Mouse (Mus musculus) forebrain, embryonic 16.5 days (tissue): ENCODE results near the gene Pip5k1a. TPM values are rescaled to one million over a fixed set of nuclear protein-coding genes. Genes with fewer than 3 reads are reported as not detected.

Experiments used
- ATAC-seq: fragments of 200-750 bp; cut with Nextera tagmentation; 2 replicates; pipeline ENCODE4 v1.8.0; 2017; ENCODE audit warnings: mild to moderate bottlenecking, moderate library complexity
- H3K27ac ChIP-seq: fragments of 300-500 bp; sonication (generic); 2 replicates; pipeline ENCODE4 v1.5.1; 2014; ENCODE audit warnings: low read length, control low read depth
- H3K27me3 ChIP-seq: fragments of 300-500 bp; sonication (generic); replicated peaks from 2 replicates; pipeline ENCODE4 v1.6.1; 2014; ENCODE audit warnings: low read length; ENCODE audit not compliant: control insufficient read depth, insufficient read depth
- H3K36me3 ChIP-seq: fragments of 300-500 bp; sonication (generic); 2 replicates; pipeline ENCODE4 v1.6.1; 2014; ENCODE audit not compliant: control insufficient read depth, insufficient read depth
- H3K4me1 ChIP-seq: fragments of 300-500 bp; sonication (generic); replicated peaks from 2 replicates; pipeline ENCODE4 v1.6.1; 2014; ENCODE audit warnings: low read length; ENCODE audit not compliant: control insufficient read depth, insufficient read depth
- H3K4me2 ChIP-seq: fragments of 300-500 bp; sonication (generic); 2 replicates; pipeline ENCODE4 v1.6.1; 2014; ENCODE audit warnings: mild to moderate bottlenecking, low read length, control low read depth
- H3K4me3 ChIP-seq: fragments of 300-500 bp; sonication (generic); replicated peaks from 2 replicates; pipeline ENCODE4 v1.5.1; 2014; ENCODE audit warnings: mild to moderate bottlenecking, low read length, control low read depth
- H3K9ac ChIP-seq: fragments of 300-500 bp; sonication (generic); replicated peaks from 2 replicates; pipeline ENCODE4 v1.6.1; 2014; ENCODE audit warnings: low read depth, low read length, control low read depth
- H3K9me3 ChIP-seq: fragments of 300-500 bp; sonication (generic); 2 replicates; pipeline ENCODE4 v1.6.1; 2016; ENCODE audit warnings: low read length; ENCODE audit not compliant: control insufficient read depth
- WGBS: fragments of 180-500 bp; shearing (Covaris S2); extraction: QIAGEN DNeasy Blood & Tissue Kit; methylation state at CpG from one replicate; pipeline ENCODE4 v1.1.7; 2014; 5-methylcytosine and 5-hydroxymethylcytosine counted together
- polyA plus RNA-seq: library from polyadenylated mRNA; unstranded; fragments of >200 nt; fragmentation: Nextera tagmentation; extraction: Ambion mirVana; gene quantifications from 2 replicates; pipeline ENCODE4 v1.2.1, GENCODE M21; 2015

The Pip5k1a gene
- polyA plus RNA-seq, 1 experiment from 2014 or later: 21.7 TPM

GRCm38 (mm10) chr3:95054481-95055260, 52.1 kb downstream of the Pip5k1a start:
- Histone ChIP-seq H3K4me1 (no peaks in the 10 kb centered on the region), H3K9ac (no peak overlapping the region), H3K27me3 (no peaks in the 10 kb centered on the region), H3K4me2 (no peak overlapping the region), H3K36me3 (peaks cover 3% of the 10 kb centered on the region; the same call in 1 of the 2 replicates), H3K27ac (no peak overlapping the region), H3K4me3 (no peak overlapping the region), H3K9me3 (no peaks in the 10 kb centered on the region)
- 51% methylated on average over 10 of the region's 10 CpGs for WGBS
- no peak for ATAC-seq

DNA sequence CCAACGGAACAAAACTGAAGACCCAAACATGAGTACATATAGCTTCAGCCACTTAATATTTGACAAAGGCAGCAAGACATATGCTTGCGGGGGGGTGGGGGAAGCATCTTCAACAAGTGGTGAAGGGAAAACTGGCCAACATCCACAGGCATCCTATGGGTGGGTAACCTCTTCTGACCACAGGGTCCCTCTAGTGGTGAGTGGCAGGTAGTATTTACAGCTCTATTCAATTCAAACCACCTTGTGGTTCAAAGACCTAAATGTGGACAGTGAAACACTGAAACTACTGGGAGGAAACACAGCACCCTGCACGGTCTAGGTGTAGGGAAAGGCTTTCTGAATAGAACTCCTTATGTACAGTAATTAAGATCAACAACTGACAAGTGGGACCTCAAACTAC, 53.0 kb downstream of the Pip5k1a start:
- H3K9ac ChIP-seq: no peak overlapping the region
- H3K9me3 ChIP-seq: no peaks in the 10 kb centered on the region
- no peak for ATAC-seq
- H3K4me1 ChIP-seq: no peaks in the 10 kb centered on the region
- no peak overlapping the region for H3K4me2 ChIP-seq
- H3K27me3 ChIP-seq: no peaks in the 10 kb centered on the region
- WGBS: 50% methylated on average over 3 of the region's 3 CpGs
- H3K4me3 ChIP-seq: no peak overlapping the region
- peaks cover 3% of the 10 kb centered on the region; the same call in 1 of the 2 replicates for H3K36me3 ChIP-seq
- no peak overlapping the region for H3K27ac ChIP-seq

DNA sequence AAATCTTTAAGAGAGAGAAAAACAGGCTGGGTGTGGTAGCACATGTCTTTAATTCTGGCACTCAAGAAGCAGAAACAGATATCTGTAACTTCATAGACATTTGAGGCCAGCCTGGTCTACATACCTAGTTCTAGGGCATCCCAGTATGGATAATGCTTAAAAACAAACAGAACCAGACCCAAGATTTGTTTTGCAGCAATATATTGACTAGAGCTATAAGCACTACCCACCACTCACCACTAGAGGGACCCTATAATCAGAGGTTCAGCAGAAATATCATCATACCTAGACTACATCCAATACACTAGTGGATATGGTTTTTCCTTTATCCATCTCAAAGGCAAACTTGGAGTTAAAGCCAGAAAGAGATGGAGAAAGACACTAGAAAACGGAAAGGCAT, 53.8 kb downstream of the Pip5k1a start:
- H3K4me1 ChIP-seq: no peaks in the 10 kb centered on the region
- no peaks in the 10 kb centered on the region for H3K27me3 ChIP-seq
- H3K9me3 ChIP-seq: no peaks in the 10 kb centered on the region
- no peak overlapping the region for H3K4me2 ChIP-seq
- 0 out of 2 replicates have a peak, but pooled peaks have one; percentile 64 for ATAC-seq
- peaks cover under 1% of the 10 kb centered on the region; the same call in 1 of the 2 replicates for H3K36me3 ChIP-seq
- no peak overlapping the region for H3K4me3 ChIP-seq
- no peak overlapping the region for H3K9ac ChIP-seq
- no peak overlapping the region for H3K27ac ChIP-seq
- WGBS: 58% methylated on average over 1 of the region's 1 CpGs

GRCm38 (mm10) chr3:95047914-95048313, 58.8 kb downstream of the Pip5k1a start:
- Histone ChIP-seq H3K9ac (no peak overlapping the region), H3K27ac (no peak overlapping the region), H3K9me3 (no peaks in the 10 kb centered on the region), H3K27me3 (no peaks in the 10 kb centered on the region), H3K4me1 (peaks cover under 1% of the 10 kb centered on the region), H3K4me3 (no peak overlapping the region), H3K4me2 (no peak overlapping the region), H3K36me3 (no peaks in the 10 kb centered on the region)
- ATAC-seq: no peak
- 76% methylated on average over 3 of the region's 3 CpGs for WGBS

DNA sequence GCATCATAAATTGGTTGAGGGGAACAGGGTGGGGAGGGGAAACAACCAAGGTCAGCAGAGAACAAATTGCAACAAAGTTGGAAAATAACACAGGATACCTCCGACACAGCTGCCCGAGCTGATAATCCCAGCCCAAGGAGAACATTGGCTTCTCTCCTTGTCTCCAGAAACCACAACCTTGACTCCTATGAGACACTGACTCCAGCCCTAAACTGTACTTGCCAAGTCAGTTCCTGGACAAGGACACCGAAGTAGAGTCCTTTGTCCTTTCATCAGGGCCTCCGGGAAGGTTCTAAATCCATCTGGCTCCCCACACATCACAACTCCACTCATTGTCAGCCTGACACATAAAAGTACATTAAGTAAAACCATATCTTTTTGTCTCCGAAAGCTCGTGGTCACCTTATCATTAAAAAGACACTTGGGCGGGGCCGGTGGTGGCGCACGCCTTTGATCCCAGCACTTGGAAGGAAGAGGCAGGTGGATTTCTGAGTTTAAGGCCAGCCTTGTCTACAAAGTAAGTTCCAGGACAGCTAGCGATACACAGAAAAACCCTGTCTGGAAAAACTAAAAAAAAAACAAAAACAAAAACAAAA, 60.2 kb downstream of the Pip5k1a start:
- Histone ChIP-seq H3K4me2 (no peak overlapping the region), H3K27me3 (no peaks in the 10 kb centered on the region), H3K27ac (no peak overlapping the region), H3K9me3 (no peaks in the 10 kb centered on the region), H3K4me1 (peaks cover 6% of the 10 kb centered on the region), H3K36me3 (no peaks in the 10 kb centered on the region), H3K4me3 (no peak overlapping the region), H3K9ac (no peak overlapping the region)
- no peak for ATAC-seq
- WGBS: 90% methylated on average over 11 of the region's 11 CpGs

- Histone ChIP-seq H3K27ac (no peak overlapping the region), H3K4me1 (peaks cover 11% of the 10 kb centered on the region), H3K4me3 (no peak overlapping the region), H3K4me2 (no peak overlapping the region), H3K36me3 (no peaks in the 10 kb centered on the region), H3K9ac (no peak overlapping the region), H3K9me3 (no peaks in the 10 kb centered on the region), H3K27me3 (no peaks in the 10 kb centered on the region)
- ATAC-seq: no peak
- WGBS: 77% methylated on average over 6 of the region's 6 CpGs
These were observed 63.5 kb downstream of the Pip5k1a start for GRCm38 (mm10) chr3:95043251-95043650.

DNA sequence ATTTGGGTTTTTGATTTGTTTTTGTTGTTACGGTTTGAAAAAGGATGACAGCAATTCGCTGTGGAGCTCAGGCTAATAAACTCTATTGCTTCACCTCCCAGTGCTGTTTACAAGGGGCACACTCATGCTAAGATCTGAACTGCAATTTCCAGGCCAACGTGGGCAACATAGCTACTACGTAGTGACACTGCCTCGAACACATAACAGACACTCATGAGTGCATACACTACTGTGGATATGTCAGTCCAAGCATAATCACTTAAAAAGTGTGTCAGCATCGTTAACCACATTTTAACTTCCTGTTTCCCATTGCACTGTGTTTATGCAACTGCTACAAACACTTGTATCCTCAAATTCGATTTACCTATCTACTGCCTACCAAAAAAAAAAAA, 63.9 kb downstream of the Pip5k1a start:
- 25% methylated on average over 7 of the region's 7 CpGs for WGBS
- Histone ChIP-seq H3K27ac (peak overlapping the region; percentile 19; the same call in 1 of the 2 replicates), H3K4me2 (peak overlapping the region; percentile 63), H3K4me3 (peak overlapping the region; percentile 73), H3K9ac (peak overlapping the region; percentile 51; the same call in 1 of the 2 replicates), H3K36me3 (no peaks in the 10 kb centered on the region), H3K4me1 (peaks cover 11% of the 10 kb centered on the region), H3K27me3 (no peaks in the 10 kb centered on the region), H3K9me3 (no peaks in the 10 kb centered on the region)
- peak; percentile 58 for ATAC-seq

GRCm38 (mm10) chr3:95042166-95042837, 64.4 kb downstream of the Pip5k1a start, which contains the start of gene Psmd4:
Psmd4 (minus strand) TSS chr3:95042614.
- peak within 1 kb of the TSS; percentile 73 for H3K4me3 ChIP-seq
- peak within 1 kb of the TSS; percentile 63 for H3K4me2 ChIP-seq
- peaks cover 11% of the 10 kb centered on the region for H3K4me1 ChIP-seq
- under 1% methylated on average over 36 of the region's 36 CpGs for WGBS
- H3K36me3 ChIP-seq: no peaks in the 10 kb centered on the region
- H3K27me3 ChIP-seq: no peaks in the 10 kb centered on the region
- H3K27ac ChIP-seq: peak within 1 kb of the TSS; percentile 29; the same call in 1 of the 2 replicates
- ATAC-seq: peak; percentile 100
- H3K9me3 ChIP-seq: no peaks in the 10 kb centered on the region
- peak within 1 kb of the TSS; percentile 76 for H3K9ac ChIP-seq

DNA sequence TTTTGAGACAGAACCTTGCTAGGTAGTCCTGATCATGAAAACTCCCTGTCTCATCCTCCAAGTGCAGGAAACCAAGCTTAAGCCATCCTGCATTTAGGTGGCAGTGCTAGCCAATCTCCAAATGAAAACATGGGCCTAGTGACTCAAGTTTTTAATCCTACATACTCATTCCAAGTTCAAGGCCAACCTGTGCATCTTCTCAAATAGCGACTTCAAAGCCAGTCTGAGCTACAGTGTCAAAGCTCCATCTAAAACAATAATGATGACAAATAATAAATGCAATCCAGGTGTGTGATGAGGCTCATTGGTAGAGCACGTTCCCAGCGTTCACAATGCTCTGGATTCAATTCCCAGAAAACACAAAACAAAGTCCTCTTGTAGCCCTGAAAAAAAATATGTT, 65.1 kb downstream of the Pip5k1a start:
- WGBS: 20% methylated on average over 3 of the region's 3 CpGs

More for the DNA sequence above, 65.1 kb downstream of the Pip5k1a start:
- peak overlapping the region; percentile 76 for H3K9ac ChIP-seq
- H3K9me3 ChIP-seq: no peaks in the 10 kb centered on the region
- peaks cover 11% of the 10 kb centered on the region for H3K4me1 ChIP-seq
- no peak overlapping the region for H3K27ac ChIP-seq
- H3K4me2 ChIP-seq: peak overlapping the region; percentile 59
- H3K36me3 ChIP-seq: no peaks in the 10 kb centered on the region
- H3K27me3 ChIP-seq: no peaks in the 10 kb centered on the region
- H3K4me3 ChIP-seq: peak overlapping the region; percentile 73
- ATAC-seq: no peak
